Mouse (Mus musculus) limb, embryonic 10.5 days (tissue): ENCODE measurements around the gene Gimap9. TPM values are rescaled to one million over a fixed set of nuclear protein-coding genes. Genes with fewer than 3 reads are reported as not detected.

Source experiments
- DNase-seq: peaks from one replicate; pipeline ENCODE4 v3.0.0-alpha.2; 2017; ENCODE audit warnings: low spot score
- H3K27ac ChIP-seq: fragments of 300-500 bp; sonication (generic); 2 replicates; pipeline ENCODE4 v1.5.1; 2016; ENCODE audit warnings: mild to moderate bottlenecking
- H3K27me3 ChIP-seq: fragments of 300-500 bp; sonication (generic); 2 replicates; pipeline ENCODE4 v1.6.1; 2016; ENCODE audit warnings: low read depth, mild to moderate bottlenecking; ENCODE audit not compliant: poor library complexity, severe bottlenecking
- H3K36me3 ChIP-seq: fragments of 300-500 bp; sonication (generic); 2 replicates; pipeline ENCODE4 v1.6.1; 2016; ENCODE audit warnings: mild to moderate bottlenecking, moderate library complexity
- H3K4me1 ChIP-seq: fragments of 300-500 bp; sonication (generic); 2 replicates; pipeline ENCODE4 v1.6.1; 2016
- H3K4me3 ChIP-seq: fragments of 300-500 bp; sonication (generic); 2 replicates; pipeline ENCODE4 v1.5.1; 2016; ENCODE audit warnings: mild to moderate bottlenecking, moderate library complexity
- H3K9me3 ChIP-seq: fragments of 300-500 bp; sonication (generic); replicated peaks from 2 replicates; pipeline ENCODE4 v1.6.1; 2016; ENCODE audit warnings: mild to moderate bottlenecking
- WGBS: fragments of 180-500 bp; shearing (Covaris S2); methylation state at CpG from one replicate; pipeline ENCODE4 v1.1.7; 2016; 5-methylcytosine and 5-hydroxymethylcytosine counted together
- polyA plus RNA-seq: library from polyadenylated mRNA; unstranded; fragments of >200 nt; fragmentation: Nextera tagmentation; extraction: Ambion mirVana; gene quantifications from 2 replicates; pipeline ENCODE4 v1.2.1, GENCODE M21; 2016

Gimap9 gene
- polyA plus RNA-seq, 1 experiment from 2014 or later: 3.9 TPM

DNA sequence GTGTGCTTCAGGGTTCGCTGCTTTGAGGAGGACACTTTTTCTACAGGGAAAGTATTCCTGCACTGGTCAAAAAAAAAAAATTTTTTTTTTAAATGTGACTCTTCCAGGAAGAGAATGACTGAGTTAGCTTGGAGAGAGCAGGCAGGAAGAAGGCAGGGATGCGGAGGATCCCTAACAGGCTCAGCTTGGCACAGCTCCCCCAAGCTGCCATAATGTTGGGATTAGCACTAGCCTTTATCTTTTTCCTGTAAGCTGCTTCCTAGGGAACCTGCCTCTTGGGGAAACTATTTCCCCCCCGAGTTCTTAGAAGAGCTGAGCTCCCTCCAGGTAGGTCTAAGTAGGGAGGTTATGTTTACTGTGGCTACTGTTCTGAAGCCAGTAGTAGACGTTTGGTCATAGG is 8.9 kb downstream of the Gimap9 start:
- H3K27me3 ChIP-seq: no peaks in the 10 kb centered on the region
- H3K36me3 ChIP-seq: no peaks in the 10 kb centered on the region
- DNase-seq: no peak
- no peak overlapping the region for H3K27ac ChIP-seq
- no peaks in the 10 kb centered on the region for H3K4me1 ChIP-seq
- WGBS: 70% methylated on average over 4 of the region's 4 CpGs
- no peak overlapping the region for H3K4me3 ChIP-seq
- H3K9me3 ChIP-seq: no peaks in the 10 kb centered on the region

GRCm38 (mm10) chr6:48685251-48685650 is 9.3 kb downstream of the Gimap9 start:
- no peak for DNase-seq
- Histone ChIP-seq H3K9me3 (no peaks in the 10 kb centered on the region), H3K4me3 (no peak overlapping the region), H3K4me1 (no peaks in the 10 kb centered on the region), H3K27me3 (no peaks in the 10 kb centered on the region), H3K36me3 (no peaks in the 10 kb centered on the region), H3K27ac (no peak overlapping the region)
- WGBS: 98% methylated on average over 2 of the region's 2 CpGs

DNA sequence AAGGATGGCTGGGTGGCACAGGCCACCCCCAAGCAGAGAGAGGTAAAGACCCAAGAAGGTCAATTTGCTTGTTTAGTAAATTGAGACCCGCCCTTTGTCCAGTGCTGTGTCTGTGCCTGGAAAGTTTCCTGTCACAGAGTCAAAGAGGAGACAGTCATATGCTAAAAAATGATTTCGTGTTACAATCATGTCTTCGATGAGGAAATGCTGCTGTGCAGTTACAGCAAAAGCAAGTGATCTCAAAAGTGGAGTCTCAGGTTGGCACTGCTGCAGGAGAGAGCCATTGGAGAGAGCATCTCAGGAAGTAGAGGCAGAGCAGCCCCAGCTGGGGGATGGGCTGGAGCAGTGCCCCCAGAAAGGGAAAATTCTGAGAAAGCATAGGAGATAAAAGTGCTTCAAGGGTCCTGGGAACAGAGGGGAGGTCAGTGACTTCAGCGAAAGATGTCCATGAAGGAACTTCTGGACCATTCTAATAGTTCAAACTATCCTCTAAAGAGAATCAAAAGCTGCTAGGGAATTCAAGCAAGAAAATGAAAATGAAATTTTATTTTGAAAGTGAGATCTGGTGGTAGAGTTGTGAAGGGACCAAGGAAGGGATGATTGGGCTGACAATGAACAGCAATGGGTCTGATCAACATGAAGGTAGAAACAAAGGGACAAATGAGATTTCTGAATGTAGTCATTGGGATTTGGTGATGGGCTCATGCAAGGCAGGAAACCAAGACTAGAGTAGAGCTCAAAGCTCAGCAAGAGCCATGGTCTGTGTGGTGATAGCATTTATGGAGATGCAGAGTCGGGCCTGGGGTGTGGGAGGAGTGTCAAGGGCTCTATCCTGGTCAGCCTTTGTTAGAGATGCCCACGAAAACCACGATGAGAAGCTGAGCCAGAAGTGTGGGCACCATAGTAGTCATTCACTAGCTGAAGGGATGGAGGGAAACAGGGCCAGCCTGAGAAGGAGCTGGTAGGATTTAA is 10.1 kb downstream of the Gimap9 start:
- WGBS: 89% methylated on average over 7 of the region's 7 CpGs
- Histone ChIP-seq H3K9me3 (no peaks in the 10 kb centered on the region), H3K27me3 (no peaks in the 10 kb centered on the region), H3K4me3 (no peak overlapping the region), H3K27ac (no peak overlapping the region), H3K36me3 (no peaks in the 10 kb centered on the region), H3K4me1 (no peaks in the 10 kb centered on the region)
- no peak for DNase-seq

DNA sequence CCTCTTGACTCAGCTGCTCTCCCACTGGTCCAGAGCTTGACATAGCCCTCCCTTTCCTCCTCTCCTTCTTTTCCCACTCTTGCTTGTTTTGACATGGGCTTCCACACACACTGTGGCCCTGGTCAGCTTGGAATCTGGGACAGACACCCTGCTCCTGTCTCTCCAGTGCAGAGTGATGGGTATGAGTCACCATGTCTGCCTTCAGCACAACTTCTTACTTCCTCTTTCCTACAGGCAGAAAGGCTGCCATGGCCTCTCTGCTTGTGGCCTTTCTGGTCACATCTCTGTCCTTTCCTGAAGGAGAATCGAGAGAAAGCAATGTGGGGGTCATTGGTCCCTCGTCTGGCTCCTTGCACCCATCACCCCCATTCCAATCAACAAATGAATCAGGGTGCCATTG is 11.1 kb downstream of the Gimap9 start:
- DNase-seq: no peak
- 71% methylated on average over 2 of the region's 2 CpGs for WGBS
- H3K27ac ChIP-seq: no peak overlapping the region
- no peaks in the 10 kb centered on the region for H3K27me3 ChIP-seq
- no peak overlapping the region for H3K4me3 ChIP-seq
- no peaks in the 10 kb centered on the region for H3K4me1 ChIP-seq
- H3K9me3 ChIP-seq: no peaks in the 10 kb centered on the region
- no peaks in the 10 kb centered on the region for H3K36me3 ChIP-seq

- Histone ChIP-seq H3K27ac (no peak overlapping the region), H3K4me1 (no peaks in the 10 kb centered on the region), H3K4me3 (no peak overlapping the region), H3K36me3 (no peaks in the 10 kb centered on the region), H3K27me3 (no peaks in the 10 kb centered on the region), H3K9me3 (no peaks in the 10 kb centered on the region)
- 87% methylated on average over 2 of the region's 2 CpGs for WGBS
- DNase-seq: no peak
Observed at GRCm38 (mm10) chr6:48689320-48689719, 13.4 kb downstream of the Gimap9 start.

DNA sequence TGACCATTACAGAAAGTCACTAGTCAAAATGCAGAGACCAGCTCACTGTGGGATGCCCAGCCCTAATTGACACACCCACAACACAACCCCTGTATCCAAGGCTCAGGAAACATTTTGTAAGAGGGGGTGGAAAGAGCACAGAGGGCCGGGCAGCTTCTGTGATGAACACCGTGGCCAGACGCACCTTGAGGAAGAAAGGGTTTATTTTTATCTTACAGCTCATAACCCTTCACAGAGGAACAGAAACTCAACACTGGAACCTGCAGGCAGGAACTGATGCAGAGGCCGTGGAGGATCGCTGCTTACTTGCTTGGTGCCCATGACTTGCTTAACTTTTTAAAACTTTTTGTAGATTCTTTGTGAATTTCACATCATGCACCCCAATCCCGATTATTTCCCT is 17.0 kb downstream of the Gimap9 start:
- WGBS: 92% methylated on average over 6 of the region's 6 CpGs
- H3K36me3 ChIP-seq: no peaks in the 10 kb centered on the region

DNA sequence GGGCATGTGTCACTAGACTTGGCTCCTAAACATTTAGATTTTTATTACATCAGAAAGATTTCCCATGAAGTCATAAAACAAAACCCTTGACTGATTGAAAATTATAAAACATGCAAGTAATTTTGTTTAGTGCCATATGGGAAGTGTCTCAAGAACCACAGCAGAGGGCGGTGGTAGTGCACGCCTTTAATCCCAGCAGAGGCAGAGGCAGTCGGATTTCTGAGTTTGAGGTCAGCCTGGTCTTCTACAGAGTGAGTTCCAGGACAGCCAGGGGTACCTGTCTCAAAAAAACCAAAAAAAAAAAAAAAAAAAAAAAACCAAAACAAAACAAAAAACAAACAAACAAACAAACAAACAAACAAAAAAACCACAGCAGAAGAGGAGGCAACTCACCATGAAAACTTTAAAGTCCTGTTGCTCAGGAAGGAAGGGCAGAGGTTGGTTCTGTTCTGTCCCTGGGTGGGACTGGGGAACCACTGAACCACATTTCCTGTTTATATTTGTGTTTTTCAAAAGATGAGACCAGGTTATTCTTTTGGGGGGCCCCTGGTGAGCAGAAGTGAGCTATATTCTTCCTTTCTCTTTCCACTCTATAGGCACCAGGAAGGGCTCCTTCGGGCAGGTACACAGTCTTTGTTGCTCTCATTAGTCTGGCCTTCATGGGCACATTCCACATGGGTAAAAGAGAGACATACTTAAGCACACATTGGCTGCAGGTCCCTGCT is 21.1 kb downstream of the Gimap9 start:
- H3K36me3 ChIP-seq: no peaks in the 10 kb centered on the region
- no peaks in the 10 kb centered on the region for H3K9me3 ChIP-seq
- 84% methylated on average over 4 of the region's 4 CpGs for WGBS
- H3K27ac ChIP-seq: no peak overlapping the region
- no peaks in the 10 kb centered on the region for H3K27me3 ChIP-seq
- peak; percentile 26 for DNase-seq
- no peak overlapping the region for H3K4me3 ChIP-seq
- H3K4me1 ChIP-seq: no peaks in the 10 kb centered on the region

More for the DNA sequence above, 17.0 kb downstream of the Gimap9 start:
- Histone ChIP-seq H3K27me3 (no peaks in the 10 kb centered on the region), H3K4me1 (no peaks in the 10 kb centered on the region), H3K9me3 (no peaks in the 10 kb centered on the region), H3K4me3 (no peak overlapping the region), H3K27ac (no peak overlapping the region)
- no peak for DNase-seq

DNA sequence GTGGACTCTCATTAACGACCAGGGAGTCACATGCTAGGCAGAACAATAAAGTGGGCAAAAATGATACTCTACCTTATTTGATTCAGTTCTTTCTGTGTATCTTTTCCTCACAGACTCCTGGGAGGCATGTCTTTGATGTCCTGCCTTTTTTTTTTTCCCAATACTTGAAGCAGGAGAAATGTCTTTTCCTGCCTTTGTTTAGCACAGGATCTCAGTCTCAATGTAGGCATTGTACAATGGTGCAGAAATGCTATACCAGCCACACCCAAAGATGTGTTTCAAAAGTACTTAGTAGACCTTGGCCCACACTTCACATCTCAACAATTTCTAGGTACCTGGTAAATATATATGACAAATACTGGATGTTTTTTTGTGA is 21.6 kb downstream of the Gimap9 start:
- no peak for DNase-seq
- Histone ChIP-seq H3K9me3 (no peaks in the 10 kb centered on the region), H3K4me1 (no peaks in the 10 kb centered on the region; the same call in 1 of the 2 replicates), H3K36me3 (no peaks in the 10 kb centered on the region), H3K27me3 (no peaks in the 10 kb centered on the region), H3K4me3 (no peak overlapping the region), H3K27ac (no peak overlapping the region)
- WGBS: 61% methylated on average over 1 of the region's 1 CpGs

DNA sequence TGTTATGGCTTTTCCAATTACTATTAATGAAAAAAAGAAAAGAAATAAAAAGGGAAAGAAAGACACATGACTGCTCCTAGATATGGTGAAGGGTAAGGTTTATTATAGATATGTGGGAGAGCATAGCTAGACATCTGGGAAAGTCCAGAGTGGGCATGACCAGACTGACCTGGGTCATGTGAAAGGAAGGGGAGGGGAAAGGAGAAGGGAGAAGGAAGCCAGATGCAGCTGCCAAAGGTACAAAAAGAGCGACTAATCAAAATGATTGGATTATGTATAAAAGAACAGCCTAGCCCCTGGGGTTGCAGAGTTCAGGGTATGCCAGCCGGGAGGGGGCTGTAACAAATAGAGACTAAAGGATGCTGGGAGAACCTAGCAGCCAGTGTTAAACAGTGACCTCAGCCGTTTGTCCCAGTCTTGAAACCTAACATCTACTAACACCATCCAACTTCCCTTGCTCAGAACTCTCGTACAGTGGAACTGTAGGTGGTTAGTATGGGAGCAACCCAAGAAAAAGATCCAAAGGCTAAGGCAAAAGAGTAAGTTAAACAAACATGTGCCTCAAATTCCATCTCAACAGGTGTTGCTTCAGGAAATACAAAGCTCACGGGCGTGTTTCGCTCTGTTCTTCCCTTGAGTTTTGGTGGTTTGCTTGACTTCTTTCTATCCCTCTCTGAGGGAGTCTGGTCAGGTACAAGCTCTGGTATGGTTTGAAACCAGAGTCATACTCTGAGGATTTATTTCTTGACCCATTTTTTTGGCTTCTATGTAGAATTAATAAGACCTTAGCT is 22.3 kb downstream of the Gimap9 start:
- H3K9me3 ChIP-seq: no peaks in the 10 kb centered on the region
- H3K36me3 ChIP-seq: no peaks in the 10 kb centered on the region
- H3K27me3 ChIP-seq: no peaks in the 10 kb centered on the region
- peaks cover 2% of the 10 kb centered on the region; the same call in 1 of the 2 replicates for H3K4me1 ChIP-seq
- no peak overlapping the region for H3K27ac ChIP-seq
- peak; percentile 18 for DNase-seq
- 87% methylated on average over 7 of the region's 7 CpGs for WGBS
- H3K4me3 ChIP-seq: no peak overlapping the region

DNA sequence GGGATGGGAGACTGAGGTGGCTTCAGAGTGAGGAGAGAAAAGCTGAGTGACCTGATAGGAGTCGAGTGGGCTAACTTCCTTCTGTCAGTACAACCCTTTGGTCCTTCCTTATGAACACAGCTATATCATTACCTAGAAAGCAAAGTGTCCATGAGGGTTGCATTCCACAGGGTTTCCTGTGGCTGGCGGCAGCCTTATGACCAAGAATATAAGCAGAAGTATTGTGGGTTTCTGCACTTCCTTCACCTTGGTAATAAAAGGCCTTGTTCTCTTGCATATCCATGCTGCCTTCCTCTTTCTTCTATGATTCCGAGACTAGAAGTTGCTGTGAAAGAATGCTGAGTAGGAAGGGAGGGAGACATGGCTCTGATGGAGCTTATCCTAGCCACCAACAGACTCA is 23.0 kb downstream of the Gimap9 start:
- H3K4me3 ChIP-seq: no peak overlapping the region
- H3K36me3 ChIP-seq: no peaks in the 10 kb centered on the region
- no peak overlapping the region for H3K27ac ChIP-seq
- H3K4me1 ChIP-seq: peaks cover 2% of the 10 kb centered on the region; the same call in 1 of the 2 replicates
- no peaks in the 10 kb centered on the region for H3K9me3 ChIP-seq
- WGBS: 85% methylated on average over 3 of the region's 3 CpGs
- H3K27me3 ChIP-seq: no peaks in the 10 kb centered on the region
- peak; percentile 18 for DNase-seq

GRCm38 (mm10) chr6:48700251-48701075 is 24.5 kb downstream of the Gimap9 start:
- Histone ChIP-seq H3K27me3 (no peaks in the 10 kb centered on the region), H3K27ac (no peak overlapping the region), H3K4me3 (no peak overlapping the region), H3K9me3 (no peaks in the 10 kb centered on the region), H3K4me1 (peaks cover 2% of the 10 kb centered on the region; the same call in 1 of the 2 replicates), H3K36me3 (no peaks in the 10 kb centered on the region)
- 62% methylated on average over 5 of the region's 5 CpGs for WGBS
- DNase-seq: peak; percentile 15

DNA sequence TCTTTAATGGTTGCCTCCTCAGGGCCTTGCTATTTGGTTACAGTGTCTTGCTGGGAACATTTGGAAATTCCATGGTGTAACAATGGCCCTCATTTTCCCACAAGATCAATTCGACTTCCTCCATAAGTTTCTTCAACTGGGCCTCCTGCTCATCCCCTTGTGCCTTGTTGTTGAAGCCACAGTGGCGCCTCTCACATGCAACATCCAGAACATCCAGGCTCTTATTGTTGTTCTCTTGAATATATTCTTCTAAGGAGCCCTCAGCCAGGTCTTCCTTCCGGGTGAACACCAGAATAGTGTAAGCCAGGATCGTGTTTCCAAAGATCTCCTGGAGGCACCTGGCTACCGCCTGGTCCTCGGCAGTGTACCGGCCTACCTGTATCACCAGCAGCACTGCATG is 26.2 kb downstream of the Gimap9 start:
- H3K4me3 ChIP-seq: no peak overlapping the region
- H3K27ac ChIP-seq: no peak overlapping the region
- H3K9me3 ChIP-seq: no peaks in the 10 kb centered on the region
- no peaks in the 10 kb centered on the region for H3K27me3 ChIP-seq
- H3K4me1 ChIP-seq: peaks cover 2% of the 10 kb centered on the region; the same call in 1 of the 2 replicates
- WGBS: 88% methylated on average over 7 of the region's 7 CpGs
- no peaks in the 10 kb centered on the region for H3K36me3 ChIP-seq
- DNase-seq: no peak
